Mouse (Mus musculus) hindbrain, postnatal 0 days (tissue): ENCODE measurements around the gene Gm42878. TPM values are rescaled to one million over a fixed set of nuclear protein-coding genes. Genes with fewer than 3 reads are reported as not detected.

Experiments
- ATAC-seq: fragments of 200-750 bp; cut with Nextera tagmentation; 2 replicates; pipeline ENCODE4 v1.8.0; 2017; ENCODE audit warnings: mild to moderate bottlenecking, moderate TSS enrichment, moderate library complexity
- DNase-seq: peaks from one replicate; pipeline ENCODE4 v3.0.0-alpha.2; 2015; ENCODE audit warnings: low spot score
- H3K27ac ChIP-seq: fragments of 300-500 bp; sonication (generic); 2 replicates; pipeline ENCODE4 v1.5.1; 2014; ENCODE audit warnings: mild to moderate bottlenecking
- H3K27me3 ChIP-seq: fragments of 300-500 bp; sonication (generic); 2 replicates; pipeline ENCODE4 v1.6.1; 2014; ENCODE audit warnings: low read length, mixed read lengths; ENCODE audit not compliant: insufficient read depth
- H3K36me3 ChIP-seq: fragments of 300-500 bp; sonication (generic); 2 replicates; pipeline ENCODE4 v1.6.1; 2014; ENCODE audit warnings: low read length, mixed read lengths; ENCODE audit not compliant: insufficient read depth
- H3K4me1 ChIP-seq: fragments of 300-500 bp; sonication (generic); 2 replicates; pipeline ENCODE4 v1.6.1; 2014; ENCODE audit warnings: antibody characterized with exemption, low read length, mixed read lengths; ENCODE audit not compliant: insufficient read depth
- H3K4me2 ChIP-seq: fragments of 300-500 bp; sonication (generic); 2 replicates; pipeline ENCODE4 v1.6.1; 2014; ENCODE audit warnings: low read depth, mild to moderate bottlenecking, low read length, moderate library complexity, mixed read lengths
- H3K4me3 ChIP-seq: fragments of 300-500 bp; sonication (generic); 2 replicates; pipeline ENCODE4 v1.5.1; 2014; ENCODE audit warnings: low read length
- H3K9ac ChIP-seq: fragments of 300-500 bp; sonication (generic); replicated peaks from 2 replicates; pipeline ENCODE4 v1.6.1; 2014; ENCODE audit warnings: mild to moderate bottlenecking, low read length, moderate library complexity, mixed read lengths
- H3K9me3 ChIP-seq: fragments of 300-500 bp; sonication (generic); 2 replicates; pipeline ENCODE4 v1.6.1; 2016; ENCODE audit warnings: low read length, mixed read lengths
- CTCF ChIP-seq: IDR thresholded peaks from 2 replicates; pipeline ENCODE4 v1.5.1; 2016; ENCODE audit warnings: antibody characterized with exemption, control low read depth, low read depth
- WGBS: fragments of 180-500 bp; shearing (Covaris S2); extraction: QIAGEN DNeasy Blood & Tissue Kit; methylation state at CpG from one replicate; pipeline ENCODE4 v1.1.7; 2014; 5-methylcytosine and 5-hydroxymethylcytosine counted together
- polyA plus RNA-seq: library from polyadenylated mRNA; unstranded; fragments of >200 nt; fragmentation: Nextera tagmentation; extraction: Ambion mirVana; gene quantifications from 2 replicates; pipeline ENCODE4 v1.2.1, GENCODE M21; 2015
- total RNA-seq: library from RNA; depleted of rRNA; stranded (reverse); fragments of >200 nt; gene quantifications from 2 replicates; pipeline ENCODE4 v1.2.3, GENCODE M21; 2014; rRNA removed

Gm42878 gene
- total and polyA plus RNA-seq, 2 experiments from 2014 or later = not detected

DNA sequence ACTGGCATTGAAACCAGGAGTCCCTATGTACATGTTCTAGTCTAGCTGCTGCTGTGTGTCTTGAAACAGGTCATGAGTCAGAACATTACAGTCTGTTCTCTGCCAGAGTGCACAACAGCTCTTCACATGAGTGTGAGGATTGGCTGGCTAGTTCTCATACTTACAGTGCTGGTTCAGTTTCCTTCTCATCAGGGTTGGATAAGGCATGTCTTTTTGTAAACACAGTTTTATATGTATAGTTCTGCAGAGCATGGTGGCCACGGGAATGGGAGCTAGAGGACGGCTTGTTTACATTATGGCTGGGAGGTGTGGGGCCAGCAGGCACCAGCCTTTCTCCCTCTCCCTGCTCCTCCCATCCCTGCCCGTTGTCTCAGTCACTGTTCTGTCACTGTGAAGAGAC lies 75.7 kb downstream of the Gm42878 start:
- Histone ChIP-seq H3K27ac (no peak overlapping the region), H3K9me3 (no peaks in the 10 kb centered on the region), H3K4me3 (no peak overlapping the region), H3K36me3 (no peaks in the 10 kb centered on the region), H3K27me3 (no peaks in the 10 kb centered on the region), H3K4me2 (no peak overlapping the region), H3K9ac (no peak overlapping the region), H3K4me1 (no peaks in the 10 kb centered on the region)
- DNase-seq (no peak), ATAC-seq (no peak)
- no peak for TF ChIP-seq CTCF
- 57% methylated on average over 3 of the region's 3 CpGs for WGBS

Other genes starting within 250 kb of the Gm42878 start
- gene Trafd1, start 159.8 kb downstream of the Gm42878 start, total RNA-seq = 81.9 and 94.4 TPM in 2 replicates
- 107 and 108 TPM in 2 replicates for gene Trafd1, start 159.8 kb downstream of the Gm42878 start, polyA plus RNA-seq
- gene Naa25, start 147.5 kb downstream of the Gm42878 start, total RNA-seq = 32.9 and 33.9 TPM in 2 replicates
- 37.5 and 38.3 TPM in 2 replicates for gene Naa25, start 147.5 kb downstream of the Gm42878 start, polyA plus RNA-seq
- gene Tmem116, start 93.6 kb downstream of the Gm42878 start, total RNA-seq = 0.72 and 7.6 TPM in 2 replicates
- gene Tmem116, start 93.6 kb downstream of the Gm42878 start, polyA plus RNA-seq = 2.3 and 2.6 TPM in 2 replicates
- 37.1 and 55.9 TPM in 2 replicates for gene Erp29, start 93.0 kb downstream of the Gm42878 start, total RNA-seq
- 192 and 196 TPM in 2 replicates for gene Erp29, start 93.0 kb downstream of the Gm42878 start, polyA plus RNA-seq
- not detected in 2 replicates for gene Adam1b, start 42.0 kb downstream of the Gm42878 start, total RNA-seq
- gene Adam1b, start 42.0 kb downstream of the Gm42878 start, polyA plus RNA-seq = not detected in 2 replicates
- gene Adam1a, start within 50 bp of the Gm42878 start, total RNA-seq = 8.5 and 14.4 TPM in 2 replicates
- gene Adam1a, start within 50 bp of the Gm42878 start, polyA plus RNA-seq = 1.3 and 1.4 TPM in 2 replicates
- gene Mapkapk5, start 423 bp upstream of the Gm42878 start, total RNA-seq = 51.0 and 57.6 TPM in 2 replicates
- gene Mapkapk5, start 423 bp upstream of the Gm42878 start, polyA plus RNA-seq = 43.1 and 46.1 TPM in 2 replicates
- gene Aldh2, start 48.3 kb upstream of the Gm42878 start, total RNA-seq = 87.7 and 106 TPM in 2 replicates
- gene Aldh2, start 48.3 kb upstream of the Gm42878 start, polyA plus RNA-seq = 150 and 157 TPM in 2 replicates
- 1.7 and 3.7 TPM in 2 replicates for gene Acad12, start 73.5 kb upstream of the Gm42878 start, total RNA-seq
- gene Acad12, start 73.5 kb upstream of the Gm42878 start, polyA plus RNA-seq = 1.6 and 2.2 TPM in 2 replicates
- gene Acad10, start 115.0 kb upstream of the Gm42878 start, total RNA-seq = 0.72 and 5.1 TPM in 2 replicates
- gene Acad10, start 115.0 kb upstream of the Gm42878 start, polyA plus RNA-seq = 1.2 and 1.4 TPM in 2 replicates
- gene Brap, start 115.1 kb upstream of the Gm42878 start, total RNA-seq = 41.2 and 41.7 TPM in 2 replicates
- gene Brap, start 115.1 kb upstream of the Gm42878 start, polyA plus RNA-seq = 43.5 and 44.0 TPM in 2 replicates
- gene Atxn2, start 165.9 kb upstream of the Gm42878 start, total RNA-seq = 86.8 and 118 TPM in 2 replicates
- 83.5 and 85.9 TPM in 2 replicates for gene Atxn2, start 165.9 kb upstream of the Gm42878 start, polyA plus RNA-seq